Mouse (Mus musculus) activated CD4-positive, CD25-positive, alpha-beta regulatory T cell, adult 4 months (primary cell): ENCODE results near the gene Fads3. TPM values are rescaled to one million over a fixed set of nuclear protein-coding genes. Genes with fewer than 3 reads are reported as not detected.

Experiments used
- ATAC-seq: one replicate; pipeline ENCODE4 v1.8.0; 2017
- polyA plus RNA-seq, 2 experiments: library from polyadenylated mRNA; unstranded; fragments of 100-300 nt; shearing (Covaris generic); gene quantifications; one replicate each; pipeline ENCODE4 v1.2.1; 2017

The Fads3 gene
- polyA plus RNA-seq, 2 experiments from 2014 or later = not detected

GRCm38 (mm10) chr19:10021981-10022380, 19.4 kb upstream of the Fads3 start:
- no peak for ATAC-seq

GRCm38 (mm10) chr19:10022414-10023303, 18.7 kb upstream of the Fads3 start:
- no peak for ATAC-seq

- ATAC-seq = no peak
Measured at GRCm38 (mm10) chr19:10023304-10023758, 18.0 kb upstream of the Fads3 start.

GRCm38 (mm10) chr19:10025169-10025875, 16.0 kb upstream of the Fads3 start:
- no peak for ATAC-seq

- no peak for ATAC-seq
Measured at GRCm38 (mm10) chr19:10029746-10030145, 11.6 kb upstream of the Fads3 start.

- no peak for ATAC-seq
Measured at GRCm38 (mm10) chr19:10033211-10033973, 8.0 kb upstream of the Fads3 start.

- no peak for ATAC-seq
Measured at GRCm38 (mm10) chr19:10034356-10034755, 7.0 kb upstream of the Fads3 start.

- no peak for ATAC-seq
Measured at GRCm38 (mm10) chr19:10034785-10035447, 6.5 kb upstream of the Fads3 start.

GRCm38 (mm10) chr19:10037534-10037933, 3.8 kb upstream of the Fads3 start:
- no peak for ATAC-seq

GRCm38 (mm10) chr19:10038364-10038763, 3.0 kb upstream of the Fads3 start:
- ATAC-seq = no peak

- no peak for ATAC-seq
Measured at GRCm38 (mm10) chr19:10038910-10039309, 2.5 kb upstream of the Fads3 start.

GRCm38 (mm10) chr19:10039615-10040014, 1.8 kb upstream of the Fads3 start:
- no peak for ATAC-seq

GRCm38 (mm10) chr19:10040866-10041387, 442 bp upstream of the Fads3 start:
- ATAC-seq = no peak

- ATAC-seq = no peak
Measured at GRCm38 (mm10) chr19:10042232-10042631, 863 bp downstream of the Fads3 start.

- ATAC-seq = no peak
Measured at GRCm38 (mm10) chr19:10042816-10043215, 1.4 kb downstream of the Fads3 start.

- ATAC-seq = no peak
Measured at GRCm38 (mm10) chr19:10043643-10044042, 2.3 kb downstream of the Fads3 start.

- ATAC-seq = no peak
Measured at GRCm38 (mm10) chr19:10045707-10046106, 4.3 kb downstream of the Fads3 start.

GRCm38 (mm10) chr19:10046346-10046745, 5.0 kb downstream of the Fads3 start:
- ATAC-seq = no peak

GRCm38 (mm10) chr19:10046983-10047382, 5.6 kb downstream of the Fads3 start:
- no peak for ATAC-seq

- ATAC-seq = no peak
Measured at GRCm38 (mm10) chr19:10049533-10049932, 8.2 kb downstream of the Fads3 start.

- ATAC-seq = no peak
Measured at GRCm38 (mm10) chr19:10050438-10050837, 9.1 kb downstream of the Fads3 start.

- ATAC-seq = no peak
Measured at GRCm38 (mm10) chr19:10052698-10053097, 11.3 kb downstream of the Fads3 start.
